Mouse (Mus musculus) heart, embryonic 15.5 days (tissue): ENCODE results near the gene Ppard. TPM values are rescaled to one million over a fixed set of nuclear protein-coding genes. Genes with fewer than 3 reads are reported as not detected.

Experiments
- ATAC-seq: fragments of 200-750 bp; cut with Nextera tagmentation; replicated peaks from 2 replicates; pipeline ENCODE4 v1.8.0; 2017; ENCODE audit warnings: low read depth, moderate TSS enrichment; ENCODE audit not compliant: insufficient number of reproducible peaks, insufficient read depth, low FRiP score
- H3K27ac ChIP-seq: fragments of 300-500 bp; sonication (generic); 2 replicates; pipeline ENCODE4 v1.5.1; 2015; ENCODE audit warnings: mild to moderate bottlenecking, inconsistent platforms
- H3K27me3 ChIP-seq: fragments of 300-500 bp; sonication (generic); 2 replicates; pipeline ENCODE4 v1.6.1; 2015; ENCODE audit warnings: inconsistent platforms
- H3K36me3 ChIP-seq: fragments of 300-500 bp; sonication (generic); 2 replicates; pipeline ENCODE4 v1.6.1; 2015; ENCODE audit warnings: mild to moderate bottlenecking, inconsistent platforms
- H3K4me1 ChIP-seq: fragments of 300-500 bp; sonication (generic); replicated peaks from 2 replicates; pipeline ENCODE4 v1.6.1; 2015; ENCODE audit warnings: inconsistent platforms
- H3K4me2 ChIP-seq: fragments of 300-500 bp; sonication (generic); 2 replicates; pipeline ENCODE4 v1.6.1; 2015; ENCODE audit warnings: inconsistent platforms, mild to moderate bottlenecking, moderate library complexity
- H3K4me3 ChIP-seq: fragments of 300-500 bp; sonication (generic); 2 replicates; pipeline ENCODE4 v1.5.1; 2015; ENCODE audit warnings: mild to moderate bottlenecking, inconsistent platforms
- H3K9ac ChIP-seq: fragments of 300-500 bp; sonication (generic); 2 replicates; pipeline ENCODE4 v1.6.1; 2015; ENCODE audit warnings: mild to moderate bottlenecking, inconsistent platforms
- H3K9me3 ChIP-seq: fragments of 300-500 bp; sonication (generic); replicated peaks from 2 replicates; pipeline ENCODE4 v1.6.1; 2016; ENCODE audit warnings: inconsistent platforms
- WGBS: fragments of 180-500 bp; shearing (Covaris S2); methylation state at CpG from one replicate; pipeline ENCODE4 v1.1.7; 2015; ENCODE audit warnings: mixed read lengths; 5-methylcytosine and 5-hydroxymethylcytosine counted together
- polyA plus RNA-seq: library from polyadenylated mRNA; unstranded; fragments of >200 nt; fragmentation: Nextera tagmentation; extraction: Ambion mirVana; gene quantifications from 2 replicates; pipeline ENCODE4 v1.2.1, GENCODE M21; 2015

The Ppard gene
- 1.1 and 1.4 TPM in 2 replicates for polyA plus RNA-seq

- H3K36me3 ChIP-seq: no peaks in the 10 kb centered on the region
- H3K4me1 ChIP-seq: peaks cover 16% of the 10 kb centered on the region; the same call in 1 of the 2 replicates
- peak; percentile 97 for ATAC-seq
- WGBS: under 1% methylated on average over 52 of the region's 57 CpGs
- H3K4me3 ChIP-seq: peak within 1 kb of the TSS; percentile 81
- no peaks in the 10 kb centered on the region for H3K9me3 ChIP-seq
- no peaks in the 10 kb centered on the region for H3K27me3 ChIP-seq
- H3K4me2 ChIP-seq: peak within 1 kb of the TSS; percentile 73
- peak within 1 kb of the TSS; percentile 79 for H3K27ac ChIP-seq
- H3K9ac ChIP-seq: peak within 1 kb of the TSS; percentile 91
These were observed at the start of gene Ppard for GRCm38 (mm10) chr17:28232475-28233060. Gene Ppard, plus strand, starts transcription at chr17:28232700.

GRCm38 (mm10) chr17:28184971-28185638, 47.4 kb upstream of the Ppard start:
- Histone ChIP-seq H3K27me3 (no peaks in the 10 kb centered on the region), H3K4me2 (no peak overlapping the region), H3K4me1 (peaks cover 46% of the 10 kb centered on the region), H3K4me3 (no peak overlapping the region), H3K36me3 (peaks cover 3% of the 10 kb centered on the region; the same call in 1 of the 2 replicates), H3K27ac (no peak overlapping the region), H3K9me3 (no peaks in the 10 kb centered on the region), H3K9ac (no peak overlapping the region)
- 66% methylated on average over 7 of the region's 7 CpGs for WGBS
- ATAC-seq: no peak

- Histone ChIP-seq H3K4me1 (peaks cover 18% of the 10 kb centered on the region), H3K4me3 (no peak overlapping the region), H3K9me3 (no peaks in the 10 kb centered on the region), H3K27ac (no peak overlapping the region), H3K4me2 (no peak overlapping the region), H3K27me3 (no peaks in the 10 kb centered on the region), H3K36me3 (peaks cover 30% of the 10 kb centered on the region), H3K9ac (no peak overlapping the region)
- 83% methylated on average over 5 of the region's 5 CpGs for WGBS
- ATAC-seq: no peak
These were observed 44.2 kb upstream of the Ppard start for GRCm38 (mm10) chr17:28188313-28188712.

- peaks cover 53% of the 10 kb centered on the region for H3K36me3 ChIP-seq
- no peak overlapping the region for H3K4me3 ChIP-seq
- no peaks in the 10 kb centered on the region for H3K27me3 ChIP-seq
- no peak for ATAC-seq
- H3K9me3 ChIP-seq: no peaks in the 10 kb centered on the region
- H3K4me2 ChIP-seq: no peak overlapping the region
- no peak overlapping the region for H3K9ac ChIP-seq
- no peaks in the 10 kb centered on the region for H3K4me1 ChIP-seq
- no peak overlapping the region for H3K27ac ChIP-seq
- WGBS: 48% methylated on average over 1 of the region's 1 CpGs
These were observed 39.7 kb upstream of the Ppard start for GRCm38 (mm10) chr17:28192754-28193153.

- 74% methylated on average over 3 of the region's 3 CpGs for WGBS
- H3K4me3 ChIP-seq: no peak overlapping the region
These were observed 38.9 kb upstream of the Ppard start for GRCm38 (mm10) chr17:28193559-28193958.

GRCm38 (mm10) chr17:28195033-28195432, 37.5 kb upstream of the Ppard start:
- no peaks in the 10 kb centered on the region for H3K4me1 ChIP-seq
- no peak overlapping the region for H3K4me3 ChIP-seq
- H3K4me2 ChIP-seq: no peak overlapping the region
- H3K27ac ChIP-seq: no peak overlapping the region
- H3K27me3 ChIP-seq: no peaks in the 10 kb centered on the region
- no peaks in the 10 kb centered on the region for H3K9me3 ChIP-seq
- peaks cover 67% of the 10 kb centered on the region for H3K36me3 ChIP-seq
- no peak overlapping the region for H3K9ac ChIP-seq
- 94% methylated on average over 10 of the region's 10 CpGs for WGBS
- no peak for ATAC-seq

More at GRCm38 (mm10) chr17:28193559-28193958, 38.9 kb upstream of the Ppard start:
- no peak overlapping the region for H3K9ac ChIP-seq
- H3K27me3 ChIP-seq: no peaks in the 10 kb centered on the region
- no peak overlapping the region for H3K4me2 ChIP-seq
- no peak for ATAC-seq
- H3K4me1 ChIP-seq: no peaks in the 10 kb centered on the region
- peaks cover 59% of the 10 kb centered on the region for H3K36me3 ChIP-seq
- no peak overlapping the region for H3K27ac ChIP-seq
- H3K9me3 ChIP-seq: no peaks in the 10 kb centered on the region

- ATAC-seq: no peak
- H3K9me3 ChIP-seq: no peaks in the 10 kb centered on the region
These were observed 34.9 kb upstream of the Ppard start for GRCm38 (mm10) chr17:28197646-28198045.

GRCm38 (mm10) chr17:28201982-28202381, 30.5 kb upstream of the Ppard start:
- ATAC-seq: no peak; the same call in 1 of the 2 replicates
- H3K4me3 ChIP-seq: no peak overlapping the region

More at GRCm38 (mm10) chr17:28197646-28198045, 34.9 kb upstream of the Ppard start:
- Histone ChIP-seq H3K9ac (no peak overlapping the region), H3K36me3 (peaks cover 68% of the 10 kb centered on the region; the same call in 1 of the 2 replicates), H3K4me2 (no peak overlapping the region), H3K27ac (no peak overlapping the region), H3K4me3 (no peak overlapping the region), H3K4me1 (no peaks in the 10 kb centered on the region), H3K27me3 (no peaks in the 10 kb centered on the region)
- whole genome bisulfite sequencing: 79% methylated on average over 18 of the region's 18 CpGs

GRCm38 (mm10) chr17:28204052-28204720, 28.3 kb upstream of the Ppard start:
- Histone ChIP-seq H3K9ac (no peak overlapping the region), H3K27me3 (no peaks in the 10 kb centered on the region), H3K4me1 (peaks cover 20% of the 10 kb centered on the region), H3K9me3 (no peaks in the 10 kb centered on the region), H3K27ac (no peak overlapping the region), H3K4me2 (no peak overlapping the region), H3K36me3 (peaks cover 31% of the 10 kb centered on the region; the same call in 1 of the 2 replicates), H3K4me3 (no peak overlapping the region)
- ATAC-seq: no peak
- 41% methylated on average over 14 of the region's 14 CpGs for WGBS

More at GRCm38 (mm10) chr17:28201982-28202381, 30.5 kb upstream of the Ppard start:
- Histone ChIP-seq H3K9me3 (no peaks in the 10 kb centered on the region), H3K4me2 (no peak overlapping the region), H3K36me3 (peaks cover 40% of the 10 kb centered on the region; the same call in 1 of the 2 replicates), H3K27me3 (no peaks in the 10 kb centered on the region), H3K4me1 (peaks cover 7% of the 10 kb centered on the region), H3K9ac (no peak overlapping the region), H3K27ac (no peak overlapping the region)
- 78% methylated on average over 14 of the region's 14 CpGs for WGBS

- no peaks in the 10 kb centered on the region for H3K27me3 ChIP-seq
- no peak overlapping the region for H3K9ac ChIP-seq
- no peaks in the 10 kb centered on the region for H3K9me3 ChIP-seq
- no peak overlapping the region for H3K4me2 ChIP-seq
- no peak for ATAC-seq
- peaks cover 19% of the 10 kb centered on the region; the same call in 1 of the 2 replicates for H3K36me3 ChIP-seq
- WGBS: 86% methylated on average over 8 of the region's 8 CpGs
- H3K4me3 ChIP-seq: no peak overlapping the region
- peaks cover 20% of the 10 kb centered on the region for H3K4me1 ChIP-seq
- H3K27ac ChIP-seq: no peak overlapping the region
These were observed 27.1 kb upstream of the Ppard start for GRCm38 (mm10) chr17:28205443-28205842.

GRCm38 (mm10) chr17:28207092-28207491, 25.4 kb upstream of the Ppard start:
- ATAC-seq: no peak
- 61% methylated on average over 8 of the region's 8 CpGs for WGBS

More at GRCm38 (mm10) chr17:28207092-28207491, 25.4 kb upstream of the Ppard start:
- Histone ChIP-seq H3K27me3 (no peaks in the 10 kb centered on the region), H3K4me3 (peak overlapping the region; percentile 49; the same call in 1 of the 2 replicates), H3K4me1 (peaks cover 20% of the 10 kb centered on the region), H3K27ac (peak overlapping the region; percentile 79), H3K9ac (peak overlapping the region; percentile 64), H3K9me3 (no peaks in the 10 kb centered on the region), H3K36me3 (0 out of 2 replicates have a peak, but pooled peaks cover 3% of the 10 kb centered on the region), H3K4me2 (peak overlapping the region; percentile 69)
